Mouse (Mus musculus): ENCODE results near the gene Evl.
A peak's percentile ranks its signal among the peaks of the same experiment; 100 is the strongest.
"Not testable (repeated sequence)": the region's sequence is repeated elsewhere in the genome, so short reads cannot be mapped to it uniquely, and the experiment has no call there.

Evl gene

GRCm38 (mm10) chr12:108554120-108554841, at the start of gene Evl:
TSS of gene Evl (plus strand) at chr12:108554720.
- Histone ChIP-seq H3K4me3 (replicated peaks; ENCODE audit: low read length) (peak within 1 kb of the TSS; percentile 89), H3K9me3 (ENCODE audit: low read length) (no peaks in the 10 kb centered on the region)
- TF ChIP-seq CTCF (conservative IDR thresholded peaks at IDR 0.05; ENCODE audit: low read length) (no peak), POU5F1 (IDR thresholded peaks at IDR 0.05; ENCODE audit: borderline replicate concordance, low read length) (no peak), NANOG (IDR thresholded peaks at IDR 0.05; ENCODE audit: borderline replicate concordance, low read length) (no peak)

GRCm38 (mm10) chr12:108505846-108506245, 48.7 kb upstream of the Evl start:
- no peak overlapping the region for H3K4me3 ChIP-seq (replicated peaks; ENCODE audit: low read length)
- peaks cover 42% of the 10 kb centered on the region for H3K27me3 ChIP-seq (ENCODE audit: insufficient read depth, low read length)
- H3K36me3 ChIP-seq (ENCODE audit: insufficient read depth, low read length) = no peaks in the 10 kb centered on the region
- H3K4me1 ChIP-seq (replicated peaks; ENCODE audit: low read depth, low read length) = peaks cover 29% of the 10 kb centered on the region
- H3K9me3 ChIP-seq (ENCODE audit: low read length) = no peaks in the 10 kb centered on the region
- TF ChIP-seq CTCF (conservative IDR thresholded peaks at IDR 0.05; ENCODE audit: low read length) (no peak), NANOG (IDR thresholded peaks at IDR 0.05; ENCODE audit: borderline replicate concordance, low read length) (no peak), POU5F1 (IDR thresholded peaks at IDR 0.05; ENCODE audit: borderline replicate concordance, low read length) (no peak)

More at GRCm38 (mm10) chr12:108554120-108554841, at the start of gene Evl:
- H3K4me1 ChIP-seq (replicated peaks; ENCODE audit: low read depth, low read length) = peaks cover 39% of the 10 kb centered on the region
- H3K36me3 ChIP-seq (ENCODE audit: insufficient read depth, low read length) = no peaks in the 10 kb centered on the region
- peaks cover 30% of the 10 kb centered on the region for H3K27me3 ChIP-seq (ENCODE audit: insufficient read depth, low read length)

GRCm38 (mm10) chr12:108507046-108507445, 47.5 kb upstream of the Evl start:
- H3K36me3 ChIP-seq (ENCODE audit: insufficient read depth, low read length); H3K9me3 ChIP-seq (ENCODE audit: low read length); H3K4me3 ChIP-seq (replicated peaks; ENCODE audit: low read length): not testable (repeated sequence)
- peaks cover 40% of the 10 kb centered on the region for H3K27me3 ChIP-seq (ENCODE audit: insufficient read depth, low read length)
- H3K4me1 ChIP-seq (replicated peaks; ENCODE audit: low read depth, low read length) = peaks cover 29% of the 10 kb centered on the region

GRCm38 (mm10) chr12:108510571-108510970, 43.9 kb upstream of the Evl start:
- no peak overlapping the region for H3K4me3 ChIP-seq (replicated peaks; ENCODE audit: low read length)
- no peaks in the 10 kb centered on the region for H3K9me3 ChIP-seq (ENCODE audit: low read length)
- no peaks in the 10 kb centered on the region for H3K36me3 ChIP-seq (ENCODE audit: insufficient read depth, low read length)
- peaks cover 35% of the 10 kb centered on the region for H3K27me3 ChIP-seq (ENCODE audit: insufficient read depth, low read length)
- no peak for TF ChIP-seq POU5F1 (IDR thresholded peaks at IDR 0.05; ENCODE audit: borderline replicate concordance, low read length)
- TF ChIP-seq CTCF (conservative IDR thresholded peaks at IDR 0.05; ENCODE audit: low read length) = no peak
- no peak for TF ChIP-seq NANOG (IDR thresholded peaks at IDR 0.05; ENCODE audit: borderline replicate concordance, low read length)
- H3K4me1 ChIP-seq (replicated peaks; ENCODE audit: low read depth, low read length) = peaks cover 20% of the 10 kb centered on the region

GRCm38 (mm10) chr12:108511009-108511408, 43.5 kb upstream of the Evl start:
- H3K27me3 ChIP-seq (ENCODE audit: insufficient read depth, low read length) = peaks cover 35% of the 10 kb centered on the region
- H3K9me3 ChIP-seq (ENCODE audit: low read length) = no peaks in the 10 kb centered on the region
- no peaks in the 10 kb centered on the region for H3K36me3 ChIP-seq (ENCODE audit: insufficient read depth, low read length)
- peaks cover 25% of the 10 kb centered on the region for H3K4me1 ChIP-seq (replicated peaks; ENCODE audit: low read depth, low read length)
- no peak for TF ChIP-seq POU5F1 (IDR thresholded peaks at IDR 0.05; ENCODE audit: borderline replicate concordance, low read length)
- no peak for TF ChIP-seq NANOG (IDR thresholded peaks at IDR 0.05; ENCODE audit: borderline replicate concordance, low read length)
- peak; percentile 74 for TF ChIP-seq CTCF (conservative IDR thresholded peaks at IDR 0.05; ENCODE audit: low read length)
- no peak overlapping the region for H3K4me3 ChIP-seq (replicated peaks; ENCODE audit: low read length)

- H3K9me3 ChIP-seq (ENCODE audit: low read length) = no peaks in the 10 kb centered on the region
- H3K4me3 ChIP-seq (replicated peaks; ENCODE audit: low read length) = peak overlapping the region; percentile 57
- peaks cover 21% of the 10 kb centered on the region for H3K4me1 ChIP-seq (replicated peaks; ENCODE audit: low read depth, low read length)
- TF ChIP-seq CTCF (conservative IDR thresholded peaks at IDR 0.05; ENCODE audit: low read length) (no peak), NANOG (IDR thresholded peaks at IDR 0.05; ENCODE audit: borderline replicate concordance, low read length) (no peak), POU5F1 (IDR thresholded peaks at IDR 0.05; ENCODE audit: borderline replicate concordance, low read length) (no peak)
- peaks cover 24% of the 10 kb centered on the region for H3K27me3 ChIP-seq (ENCODE audit: insufficient read depth, low read length)
- H3K36me3 ChIP-seq (ENCODE audit: insufficient read depth, low read length) = no peaks in the 10 kb centered on the region
Observed at GRCm38 (mm10) chr12:108515464-108515863, 39.1 kb upstream of the Evl start.

- Histone ChIP-seq H3K27me3 (ENCODE audit: insufficient read depth, low read length) (peaks cover 11% of the 10 kb centered on the region), H3K4me1 (replicated peaks; ENCODE audit: low read depth, low read length) (peaks cover 21% of the 10 kb centered on the region), H3K4me3 (replicated peaks; ENCODE audit: low read length) (no peak overlapping the region), H3K36me3 (ENCODE audit: insufficient read depth, low read length) (no peaks in the 10 kb centered on the region), H3K9me3 (ENCODE audit: low read length) (no peaks in the 10 kb centered on the region)
- TF ChIP-seq CTCF (conservative IDR thresholded peaks at IDR 0.05; ENCODE audit: low read length) = no peak
Observed at GRCm38 (mm10) chr12:108519374-108519773, 35.1 kb upstream of the Evl start.

- TF ChIP-seq CTCF (conservative IDR thresholded peaks at IDR 0.05; ENCODE audit: low read length) (peak; percentile 82), NANOG (IDR thresholded peaks at IDR 0.05; ENCODE audit: borderline replicate concordance, low read length) (no peak)
- Histone ChIP-seq H3K4me1 (replicated peaks; ENCODE audit: low read depth, low read length) (peaks cover 24% of the 10 kb centered on the region), H3K36me3 (ENCODE audit: insufficient read depth, low read length) (no peaks in the 10 kb centered on the region), H3K4me3 (replicated peaks; ENCODE audit: low read length) (no peak overlapping the region), H3K9me3 (ENCODE audit: low read length) (no peaks in the 10 kb centered on the region), H3K27me3 (ENCODE audit: insufficient read depth, low read length) (peaks cover 12% of the 10 kb centered on the region; the same call in 1 of the 2 replicates)
Observed at GRCm38 (mm10) chr12:108529214-108529613, 25.3 kb upstream of the Evl start.

- TF ChIP-seq POU5F1 (IDR thresholded peaks at IDR 0.05; ENCODE audit: borderline replicate concordance, low read length) (no peak), NANOG (IDR thresholded peaks at IDR 0.05; ENCODE audit: borderline replicate concordance, low read length) (no peak), CTCF (conservative IDR thresholded peaks at IDR 0.05; ENCODE audit: low read length) (no peak)
Observed at GRCm38 (mm10) chr12:108534484-108534883, 20.0 kb upstream of the Evl start.

More at GRCm38 (mm10) chr12:108534484-108534883, 20.0 kb upstream of the Evl start:
- H3K4me1 ChIP-seq (replicated peaks; ENCODE audit: low read depth, low read length) = peaks cover 8% of the 10 kb centered on the region
- H3K9me3 ChIP-seq (ENCODE audit: low read length) = no peaks in the 10 kb centered on the region
- no peak overlapping the region for H3K4me3 ChIP-seq (replicated peaks; ENCODE audit: low read length)
- H3K36me3 ChIP-seq (ENCODE audit: insufficient read depth, low read length) = no peaks in the 10 kb centered on the region
- peaks cover 18% of the 10 kb centered on the region for H3K27me3 ChIP-seq (ENCODE audit: insufficient read depth, low read length)
